Mouse (Mus musculus): ENCODE measurements around the gene Tcf15.

- TF ChIP-seq CTCF (IDR thresholded peaks at IDR 0.05; ENCODE audit: insufficient read depth, low read length), result no peak
- no peak for TF ChIP-seq POLR2A (IDR thresholded peaks at IDR 0.05; ENCODE audit: borderline replicate concordance, extremely low read depth, low read depth, low read length)
These were observed 33.3 kb downstream of the Tcf15 start for GRCm38 (mm10) chr2:152176659-152177058.
